Mouse (Mus musculus) heart, embryonic 12.5 days (tissue): ENCODE measurements at regions not wholly inside any gene's neighbourhood (a gene's known extent, or its start where the extent isn't known, plus 50 kb on each side); places are given as distances from the start of the nearest gene placed in this dataset.

ENCODE experiments used
- ATAC-seq: fragments of 200-750 bp; cut with Nextera tagmentation; 2 replicates; pipeline ENCODE4 v1.8.0; 2017; ENCODE audit warnings: moderate TSS enrichment, moderate library complexity; ENCODE audit not compliant: insufficient number of reproducible peaks, low FRiP score
- H3K27ac ChIP-seq: fragments of 300-500 bp; sonication (generic); 2 replicates; pipeline ENCODE4 v1.5.1; 2016; ENCODE audit warnings: mild to moderate bottlenecking, moderate library complexity; ENCODE audit not compliant: poor library complexity, severe bottlenecking
- H3K27me3 ChIP-seq: fragments of 300-500 bp; sonication (generic); replicated peaks from 2 replicates; pipeline ENCODE4 v1.6.1; 2016; ENCODE audit warnings: mild to moderate bottlenecking, moderate library complexity
- H3K36me3 ChIP-seq: fragments of 300-500 bp; sonication (generic); 2 replicates; pipeline ENCODE4 v1.6.1; 2016; ENCODE audit warnings: mild to moderate bottlenecking, moderate library complexity
- H3K4me1 ChIP-seq: fragments of 300-500 bp; sonication (generic); replicated peaks from 2 replicates; pipeline ENCODE4 v1.6.1; 2016; ENCODE audit warnings: mild to moderate bottlenecking
- H3K4me2 ChIP-seq: fragments of 300-500 bp; sonication (generic); 2 replicates; pipeline ENCODE4 v1.6.1; 2016; ENCODE audit warnings: mild to moderate bottlenecking, moderate library complexity
- H3K4me3 ChIP-seq: fragments of 300-500 bp; sonication (generic); 2 replicates; pipeline ENCODE4 v1.5.1; 2016; ENCODE audit warnings: mild to moderate bottlenecking
- H3K9ac ChIP-seq: fragments of 300-500 bp; sonication (generic); 2 replicates; pipeline ENCODE4 v1.6.1; 2016; ENCODE audit warnings: mild to moderate bottlenecking, moderate library complexity
- H3K9me3 ChIP-seq: fragments of 300-500 bp; sonication (generic); replicated peaks from 2 replicates; pipeline ENCODE4 v1.6.1; 2016; ENCODE audit warnings: mild to moderate bottlenecking, moderate library complexity
- WGBS: fragments of 180-500 bp; shearing (Covaris S2); methylation state at CpG from one replicate; pipeline ENCODE4 v1.1.7; 2016; 5-methylcytosine and 5-hydroxymethylcytosine counted together

DNA sequence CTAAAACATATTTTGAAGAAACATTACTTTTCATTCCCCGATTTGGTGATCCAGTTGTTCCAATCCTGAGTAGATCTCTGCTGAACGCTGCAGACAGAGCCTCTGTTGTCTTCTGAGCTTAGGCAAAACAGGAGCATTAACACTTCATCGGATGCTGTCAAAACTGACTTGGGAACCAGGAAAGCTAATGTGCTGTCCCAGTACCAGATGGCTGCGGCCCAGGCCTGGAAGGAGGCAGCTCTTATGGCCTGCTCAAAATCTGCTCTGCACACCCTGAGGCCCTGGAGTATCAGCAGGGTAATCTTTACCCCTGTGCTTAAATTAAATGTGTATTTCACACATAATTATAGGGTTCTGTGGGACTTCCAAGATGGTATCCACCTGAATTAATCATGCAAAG lies 61.3 kb upstream of the Neo1 start:
- Histone ChIP-seq H3K27me3 (no peaks in the 10 kb centered on the region), H3K36me3 (no peaks in the 10 kb centered on the region), H3K9ac (no peak overlapping the region), H3K4me1 (peaks cover 11% of the 10 kb centered on the region; the same call in 1 of the 2 replicates), H3K9me3 (no peaks in the 10 kb centered on the region), H3K4me3 (no peak overlapping the region), H3K4me2 (no peak overlapping the region), H3K27ac (no peak overlapping the region)
- 52% methylated on average over 4 of the region's 4 CpGs for WGBS
- no peak for ATAC-seq

DNA sequence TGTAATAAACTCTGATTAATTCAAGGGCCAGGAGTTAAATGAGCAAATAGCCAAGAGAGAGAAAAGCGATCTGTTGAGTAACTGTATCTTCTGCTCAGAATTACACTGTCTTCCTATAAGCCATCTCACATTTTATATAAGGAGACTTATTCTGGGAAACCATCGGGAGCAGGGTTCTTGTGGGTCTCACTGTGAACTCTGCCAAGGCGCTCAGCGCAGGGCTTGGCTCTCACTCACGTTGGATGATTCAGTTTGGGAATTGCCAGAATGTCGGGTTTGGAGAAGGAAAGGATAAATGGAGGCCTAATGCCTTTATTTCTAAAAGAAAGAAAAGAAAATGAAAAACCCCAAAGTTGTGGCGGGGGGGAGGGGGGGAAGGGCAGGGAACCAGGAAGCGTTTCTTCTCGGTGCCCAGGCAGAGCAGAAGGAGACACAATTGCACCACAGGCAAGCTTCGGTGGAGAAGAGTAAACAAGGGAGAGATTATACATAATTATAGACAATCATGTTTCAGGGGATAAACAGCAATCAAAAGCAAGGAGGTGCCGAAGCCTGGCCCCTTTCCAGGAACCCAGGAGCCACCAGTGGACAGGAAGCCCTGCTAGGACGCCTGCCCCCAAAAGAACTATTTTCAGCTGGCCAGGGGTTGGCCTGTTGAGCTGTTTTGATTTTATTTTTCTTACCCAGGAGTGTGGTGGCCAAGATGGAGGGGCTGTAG lies 60.5 kb upstream of the Neo1 start:
- H3K4me2 ChIP-seq = no peak overlapping the region
- 72% methylated on average over 12 of the region's 12 CpGs for WGBS
- no peak for ATAC-seq
- H3K4me1 ChIP-seq = peaks cover 11% of the 10 kb centered on the region; the same call in 1 of the 2 replicates
- no peaks in the 10 kb centered on the region for H3K27me3 ChIP-seq
- no peak overlapping the region for H3K4me3 ChIP-seq
- no peak overlapping the region for H3K27ac ChIP-seq
- no peak overlapping the region for H3K9ac ChIP-seq
- H3K36me3 ChIP-seq = no peaks in the 10 kb centered on the region
- no peaks in the 10 kb centered on the region for H3K9me3 ChIP-seq

DNA sequence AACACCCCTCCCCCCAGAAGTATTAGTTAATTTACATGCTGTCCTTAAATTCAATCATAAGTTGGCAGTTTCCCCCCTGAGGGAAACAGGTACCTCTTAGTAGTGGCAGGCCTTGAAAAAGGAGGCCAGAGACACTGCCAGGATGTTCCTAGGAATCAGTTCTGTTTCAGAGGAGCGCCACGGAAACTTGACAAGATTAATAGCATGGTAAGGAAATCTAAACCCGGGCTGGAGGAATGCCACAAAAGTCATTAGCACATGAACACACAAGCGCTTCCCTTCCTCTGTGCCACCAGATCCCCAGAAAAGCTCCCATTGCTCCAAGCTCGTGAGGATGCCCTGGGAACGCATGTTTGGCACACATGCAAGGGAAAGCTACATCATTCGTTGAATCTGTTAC lies 59.4 kb upstream of the Neo1 start:
- no peak overlapping the region for H3K4me2 ChIP-seq
- H3K9ac ChIP-seq = no peak overlapping the region
- H3K36me3 ChIP-seq = no peaks in the 10 kb centered on the region
- no peaks in the 10 kb centered on the region for H3K9me3 ChIP-seq
- H3K4me1 ChIP-seq = peaks cover 11% of the 10 kb centered on the region; the same call in 1 of the 2 replicates
- no peak overlapping the region for H3K4me3 ChIP-seq
- no peaks in the 10 kb centered on the region for H3K27me3 ChIP-seq
- no peak for ATAC-seq
- 81% methylated on average over 7 of the region's 7 CpGs for WGBS
- H3K27ac ChIP-seq = no peak overlapping the region

DNA sequence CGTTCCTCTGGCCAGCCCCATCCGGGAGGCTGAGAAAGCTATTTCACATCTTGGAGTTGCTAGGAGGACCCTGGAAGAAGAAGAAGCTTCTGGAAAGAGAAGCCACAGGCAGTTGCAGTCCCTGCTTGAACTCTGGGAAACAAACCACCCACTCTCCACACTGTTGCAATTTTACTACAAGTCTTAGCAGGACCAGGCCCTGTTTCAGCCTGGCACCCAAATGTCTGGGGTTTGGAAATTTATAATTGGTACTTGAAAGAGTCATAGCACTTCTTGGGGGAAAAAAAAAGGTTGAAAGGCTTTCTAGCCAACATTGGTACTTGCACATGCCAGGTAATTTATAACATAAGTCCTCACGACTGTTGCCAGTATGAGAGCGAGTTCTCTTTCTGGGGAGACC lies 57.9 kb upstream of the Neo1 start:
- WGBS = 78% methylated on average over 4 of the region's 4 CpGs
- no peaks in the 10 kb centered on the region for H3K9me3 ChIP-seq
- H3K4me2 ChIP-seq = no peak overlapping the region
- no peaks in the 10 kb centered on the region for H3K27me3 ChIP-seq
- ATAC-seq = no peak
- H3K9ac ChIP-seq = no peak overlapping the region
- 0 out of 2 replicates have a peak, but pooled peaks cover 5% of the 10 kb centered on the region for H3K4me1 ChIP-seq
- H3K4me3 ChIP-seq = no peak overlapping the region
- no peak overlapping the region for H3K27ac ChIP-seq
- no peaks in the 10 kb centered on the region for H3K36me3 ChIP-seq

GRCm38 (mm10) chr9:59091179-59091578 lies 54.9 kb upstream of the Neo1 start:
- H3K27ac ChIP-seq = no peak overlapping the region
- 0 out of 2 replicates have a peak, but pooled peaks cover 3% of the 10 kb centered on the region for H3K4me1 ChIP-seq
- no peaks in the 10 kb centered on the region for H3K9me3 ChIP-seq
- no peaks in the 10 kb centered on the region for H3K27me3 ChIP-seq
- WGBS = 91% methylated on average over 3 of the region's 3 CpGs
- H3K36me3 ChIP-seq = no peaks in the 10 kb centered on the region
- H3K9ac ChIP-seq = no peak overlapping the region
- H3K4me2 ChIP-seq = no peak overlapping the region
- H3K4me3 ChIP-seq = no peak overlapping the region
- no peak for ATAC-seq

- no peaks in the 10 kb centered on the region for H3K27me3 ChIP-seq
- no peak overlapping the region for H3K9ac ChIP-seq
- no peak for ATAC-seq
- no peak overlapping the region for H3K4me3 ChIP-seq
- WGBS = 59% methylated on average over 3 of the region's 3 CpGs
- H3K27ac ChIP-seq = no peak overlapping the region
- H3K9me3 ChIP-seq = no peaks in the 10 kb centered on the region
- H3K4me1 ChIP-seq = peaks cover 7% of the 10 kb centered on the region; the same call in 1 of the 2 replicates
- no peaks in the 10 kb centered on the region for H3K36me3 ChIP-seq
- no peak overlapping the region for H3K4me2 ChIP-seq
Observed at GRCm38 (mm10) chr9:59087704-59088103, 51.5 kb upstream of the Neo1 start.

DNA sequence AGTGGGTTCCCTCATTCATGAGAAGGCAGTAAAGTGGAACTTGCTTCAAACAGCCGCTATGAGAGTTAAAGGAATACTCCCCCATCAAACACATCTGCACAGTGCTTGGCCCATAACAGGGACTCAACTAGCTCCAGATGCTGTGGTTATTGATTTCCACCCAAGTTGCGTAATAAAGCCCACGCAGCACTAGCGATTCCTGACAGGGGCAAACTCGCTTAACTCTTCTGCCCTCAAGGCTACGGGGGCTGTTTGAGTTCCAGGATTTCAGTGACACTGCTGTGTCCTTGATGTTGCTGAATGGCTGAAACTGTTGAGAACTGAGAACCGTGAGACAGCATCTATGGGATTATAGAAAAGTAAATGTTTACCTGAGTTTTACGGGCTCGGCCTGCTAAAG lies 50.9 kb upstream of the Neo1 start:
- Histone ChIP-seq H3K27me3 (no peaks in the 10 kb centered on the region), H3K36me3 (no peaks in the 10 kb centered on the region), H3K4me1 (peaks cover 7% of the 10 kb centered on the region; the same call in 1 of the 2 replicates), H3K4me3 (no peak overlapping the region), H3K9ac (no peak overlapping the region), H3K27ac (no peak overlapping the region), H3K4me2 (no peak overlapping the region), H3K9me3 (no peaks in the 10 kb centered on the region)
- no peak for ATAC-seq
- 82% methylated on average over 9 of the region's 9 CpGs for WGBS

- Histone ChIP-seq H3K27me3 (no peaks in the 10 kb centered on the region), H3K9me3 (no peaks in the 10 kb centered on the region), H3K27ac (no peak overlapping the region), H3K4me1 (peaks cover 7% of the 10 kb centered on the region; the same call in 1 of the 2 replicates), H3K9ac (no peak overlapping the region), H3K4me3 (no peak overlapping the region), H3K36me3 (no peaks in the 10 kb centered on the region), H3K4me2 (no peak overlapping the region)
- WGBS = 80% methylated on average over 10 of the region's 10 CpGs
- ATAC-seq = no peak
Observed at GRCm38 (mm10) chr9:59086556-59087102, 50.4 kb upstream of the Neo1 start.
